Mouse (Mus musculus) stomach, postnatal 0 days (tissue): ENCODE measurements around the gene A130010J15Rik.

Experiments
- CTCF ChIP-seq: IDR thresholded peaks from 2 replicates; pipeline ENCODE4 v1.5.1; 2016; ENCODE audit warnings: antibody characterized with exemption, low read depth, mild to moderate bottlenecking, moderate library complexity
- EP300 ChIP-seq: optimal IDR thresholded peaks from 2 replicates; pipeline ENCODE3; 2016; ENCODE audit warnings: antibody characterized with exemption

- TF ChIP-seq EP300 (no peak), CTCF (no peak)
These were observed 1.4 kb downstream of the A130010J15Rik start for GRCm38 (mm10) chr1:193169228-193169627.
